Mouse (Mus musculus): ENCODE measurements around the gene Prph2. TPM values are rescaled to one million over a fixed set of nuclear protein-coding genes. Genes with fewer than 3 reads are reported as not detected.

Gene Prph2
- total RNA-seq (2021) = not detected in 2 replicates
- long read RNA-seq = 0 reads

DNA sequence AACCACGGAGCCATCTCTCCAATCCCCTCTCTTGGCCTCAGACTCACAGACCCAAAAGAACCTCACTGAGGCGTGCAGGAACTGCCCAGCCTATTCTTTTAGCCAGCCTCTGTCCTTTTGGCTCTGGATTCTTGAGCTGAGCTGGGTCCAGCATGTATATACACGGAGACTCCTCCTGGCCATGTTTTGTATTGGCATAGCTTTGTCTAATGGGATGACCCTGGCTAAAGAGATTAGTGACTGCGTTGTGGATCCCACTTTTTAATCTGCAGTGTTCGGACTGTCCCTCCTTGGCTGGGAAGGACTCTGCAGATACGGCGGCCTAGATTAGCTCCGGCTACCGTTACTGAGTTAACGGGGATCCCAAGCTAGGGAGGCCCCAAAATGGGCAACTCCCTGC is at the start of gene Prph2:
Prph2 (plus strand) TSS at position 274 of the 400 bp plus-strand sequence.
- DNase-seq = no peak

DNA sequence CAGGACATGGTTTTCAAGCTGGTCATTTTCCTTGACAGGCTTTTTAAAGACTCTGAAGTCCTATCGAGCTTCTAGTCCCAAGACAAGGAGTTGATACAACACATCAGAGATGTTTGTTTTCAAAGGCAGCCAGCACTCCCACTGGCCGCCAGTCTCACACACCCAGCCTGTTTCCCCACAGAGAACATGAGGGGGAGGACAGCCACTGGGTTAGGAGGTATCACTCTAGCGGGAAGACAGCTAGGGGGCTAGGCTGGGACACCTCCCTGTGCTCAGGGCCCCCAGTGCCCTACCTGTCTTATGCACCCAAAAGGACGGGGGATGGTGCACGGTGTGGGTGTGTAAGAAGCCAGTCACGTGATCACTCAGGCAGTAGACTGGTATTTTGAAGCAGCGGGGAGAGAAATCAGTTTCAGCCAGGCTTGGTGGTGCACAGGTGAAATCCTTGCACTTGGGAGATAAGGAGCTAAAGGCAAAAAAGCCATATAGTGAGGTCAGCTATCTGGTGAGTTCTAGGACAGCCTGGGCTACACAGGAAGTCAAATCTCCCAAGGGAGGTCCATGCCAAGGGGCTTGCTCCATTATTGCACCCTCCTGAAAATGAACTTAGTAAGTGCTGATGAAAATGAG is 45.6 kb upstream of the Prph2 start:
- no peak for DNase-seq

DNA sequence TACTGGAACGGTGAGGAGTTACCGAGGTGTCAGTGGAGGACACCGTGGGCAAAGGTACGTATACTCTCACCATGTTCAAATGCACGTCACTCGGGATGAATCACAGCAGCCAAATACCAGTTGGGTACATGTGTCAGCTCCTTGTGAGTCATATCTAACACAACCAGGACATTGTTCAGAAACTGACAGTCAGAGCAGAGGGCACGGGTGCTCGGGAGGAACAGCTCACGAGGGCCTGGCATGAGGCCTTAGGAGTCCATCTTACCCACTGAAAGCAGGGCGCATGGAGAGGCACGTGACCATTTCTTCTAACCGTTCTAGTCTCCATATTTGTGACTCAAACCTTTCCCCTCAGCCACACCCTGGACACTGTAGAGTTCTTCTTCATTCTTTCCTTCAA is 43.4 kb upstream of the Prph2 start:
- peak; percentile 68 for DNase-seq

DNA sequence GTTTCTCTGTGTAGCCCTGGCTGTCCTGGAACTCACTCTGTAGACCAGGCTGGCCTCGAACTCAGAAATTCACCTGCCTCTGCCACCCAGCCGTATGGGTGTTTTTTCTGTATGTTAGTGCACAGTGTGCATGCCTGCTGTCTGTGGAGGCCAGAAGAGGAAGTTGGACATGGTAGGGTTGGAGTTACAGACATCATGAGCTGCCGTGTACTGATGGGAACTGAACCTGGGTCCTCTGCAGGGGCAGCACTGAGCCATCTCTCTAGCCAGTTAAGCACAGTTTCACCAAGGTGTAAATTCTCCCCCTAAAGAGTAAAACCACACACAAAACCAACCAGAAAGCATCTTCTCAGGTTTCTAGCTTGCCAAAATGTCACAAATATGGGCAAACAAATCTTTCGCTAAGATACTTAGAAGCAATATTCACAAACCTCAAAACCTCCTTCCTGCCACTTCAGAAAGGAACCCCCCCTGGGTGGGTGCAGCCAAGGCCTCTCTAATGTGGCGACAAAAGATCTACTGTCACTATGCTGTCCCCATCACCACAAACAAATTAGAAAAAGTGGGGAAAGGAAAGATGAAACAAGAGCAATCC is 40.0 kb upstream of the Prph2 start:
- DNase-seq = no peak

DNA sequence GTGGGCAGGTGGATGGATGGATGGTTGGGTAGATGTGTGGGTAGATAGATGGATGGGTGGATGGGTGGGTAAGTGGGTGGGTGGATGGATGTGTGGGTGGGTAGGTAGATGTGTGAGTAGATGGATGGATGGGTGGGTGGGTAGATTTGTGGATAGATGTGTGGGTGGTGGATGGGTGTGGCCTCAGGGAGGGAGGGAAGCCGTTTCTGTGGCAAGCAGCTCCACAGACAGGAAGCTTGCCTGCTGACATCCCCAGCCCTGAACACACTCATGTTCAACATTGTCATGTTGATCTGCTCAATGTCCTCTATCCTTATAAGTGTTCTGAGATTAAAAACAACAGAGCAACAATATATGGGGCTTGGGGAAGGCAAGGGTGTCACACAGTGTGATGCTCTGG is 39.3 kb upstream of the Prph2 start:
- no peak for DNase-seq

DNA sequence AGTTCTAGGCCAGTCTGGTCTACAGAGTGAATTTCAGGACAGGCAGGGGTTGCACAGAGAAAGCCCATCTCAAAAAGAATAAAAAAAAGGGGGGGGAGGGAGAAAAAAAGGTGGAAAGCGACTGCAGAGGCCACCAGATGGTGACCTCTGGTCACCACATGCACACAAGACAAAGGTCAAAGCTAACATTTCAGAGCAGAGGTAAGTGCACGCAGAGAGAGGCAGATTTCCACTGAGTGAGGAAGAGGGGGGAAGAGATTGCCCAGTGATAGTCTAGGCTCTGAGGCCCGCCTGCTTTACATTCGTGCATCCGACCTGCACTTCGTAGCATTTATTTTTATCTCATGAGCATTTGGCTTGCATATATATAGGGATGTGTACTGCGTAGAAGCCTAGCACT is 37.5 kb upstream of the Prph2 start:
- DNase-seq = no peak

DNA sequence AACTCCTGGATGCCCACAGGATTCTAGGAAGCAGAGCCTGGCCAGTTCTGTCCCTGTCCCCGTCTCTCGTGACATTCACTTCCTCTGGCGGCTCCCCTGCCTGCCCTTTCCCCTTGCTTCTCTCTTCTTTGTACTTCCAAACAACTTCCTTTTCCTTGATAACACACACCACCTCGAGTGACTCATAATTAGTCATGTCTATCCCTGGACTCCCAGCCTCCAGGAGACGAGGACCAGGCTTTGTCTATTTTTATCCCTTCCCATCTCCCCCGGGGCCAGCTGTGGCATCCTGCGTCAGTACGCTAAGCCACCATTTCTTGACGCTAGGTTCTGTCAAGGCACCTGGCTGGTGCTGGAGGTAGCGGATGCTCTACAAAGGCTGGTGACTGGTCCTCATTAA is 36.1 kb upstream of the Prph2 start:
- peak; percentile 39 for DNase-seq

DNA sequence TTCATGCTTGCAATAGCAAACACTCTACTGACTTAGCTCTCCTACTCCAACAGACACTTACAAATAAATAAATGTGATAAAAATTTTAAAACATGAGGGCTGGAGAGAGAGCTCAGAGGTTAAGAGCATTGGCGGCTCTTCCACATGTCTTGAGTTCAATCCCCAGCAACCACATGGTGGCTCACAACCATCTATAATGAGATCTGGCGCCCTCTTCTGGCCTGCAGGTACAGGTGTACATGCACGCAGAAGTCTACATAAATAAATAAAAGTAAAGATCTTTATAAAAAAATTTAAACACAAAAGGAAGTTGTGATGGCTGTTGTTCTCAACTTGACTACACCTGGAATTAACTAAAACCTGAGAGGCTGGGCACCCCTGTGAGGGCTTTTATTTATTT is 34.6 kb upstream of the Prph2 start:
- DNase-seq = no peak

DNA sequence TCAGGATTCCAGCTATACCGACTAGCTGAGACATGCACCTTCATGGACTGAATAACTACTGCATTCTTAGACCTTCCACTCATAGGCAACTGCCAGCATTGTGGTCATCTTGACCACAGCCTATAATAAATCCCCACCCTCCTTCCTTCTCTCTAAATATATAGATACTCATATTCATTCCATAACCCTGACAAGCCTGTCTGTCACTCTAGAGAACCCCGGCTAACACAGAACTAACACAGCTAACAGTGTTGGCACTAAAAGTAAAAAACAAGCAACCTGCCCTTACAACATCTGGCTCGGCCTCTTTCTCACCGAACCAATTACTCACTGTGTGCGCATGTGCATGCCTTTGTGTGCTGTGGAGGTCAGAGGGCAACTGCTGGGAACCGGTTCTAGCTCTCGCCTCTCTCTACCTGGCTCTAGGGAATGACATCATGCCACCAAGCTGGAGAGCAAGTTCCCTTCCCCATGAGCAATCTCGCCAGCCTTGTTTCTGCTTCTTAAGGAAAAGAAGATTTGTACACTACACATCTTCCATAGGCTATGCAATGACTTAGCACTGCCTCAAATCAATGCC is 33.8 kb upstream of the Prph2 start:
- no peak for DNase-seq

DNA sequence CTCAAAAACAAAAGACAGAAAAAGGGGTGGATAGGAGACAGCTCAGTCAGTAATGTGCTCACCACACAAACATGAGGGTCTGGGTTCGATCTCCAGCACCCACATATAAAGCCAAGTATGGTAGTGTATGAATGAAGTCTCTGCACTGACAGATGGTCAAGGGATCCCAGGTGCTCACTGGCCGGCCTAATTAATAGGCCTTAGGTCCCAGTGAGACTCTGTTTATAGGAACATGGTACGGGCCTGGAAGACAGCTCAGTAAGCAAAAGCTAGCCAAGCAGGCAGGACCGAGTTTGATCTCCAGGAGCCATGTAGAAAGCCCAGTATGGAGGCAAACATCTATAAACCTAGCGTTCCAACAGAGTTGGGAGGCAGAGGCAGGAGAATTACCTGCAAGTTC is 33.2 kb upstream of the Prph2 start:
- no peak for DNase-seq

DNA sequence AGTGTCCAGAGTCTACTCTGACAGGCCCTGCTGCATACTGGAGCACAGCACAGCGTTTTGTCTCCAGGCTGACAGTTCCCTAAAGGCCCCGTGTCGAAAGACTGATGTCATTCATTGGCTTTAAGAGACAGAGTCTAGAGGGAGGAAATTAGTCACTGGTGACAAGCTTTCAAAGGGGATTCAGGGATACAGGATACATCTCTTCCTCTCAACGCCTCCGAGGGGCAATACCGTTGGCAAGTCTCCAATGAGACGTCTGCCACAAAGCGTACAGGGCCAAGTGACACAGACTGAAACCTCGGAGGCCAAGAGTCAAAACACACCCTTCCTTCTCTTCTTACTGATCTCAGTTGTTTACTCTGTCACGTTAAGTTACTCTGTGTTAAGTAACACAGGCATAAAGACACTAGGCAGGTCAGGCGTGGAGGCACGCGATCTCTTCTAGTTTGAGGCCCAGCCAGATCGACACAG is 30.4 kb upstream of the Prph2 start:
- DNase-seq = no peak

DNA sequence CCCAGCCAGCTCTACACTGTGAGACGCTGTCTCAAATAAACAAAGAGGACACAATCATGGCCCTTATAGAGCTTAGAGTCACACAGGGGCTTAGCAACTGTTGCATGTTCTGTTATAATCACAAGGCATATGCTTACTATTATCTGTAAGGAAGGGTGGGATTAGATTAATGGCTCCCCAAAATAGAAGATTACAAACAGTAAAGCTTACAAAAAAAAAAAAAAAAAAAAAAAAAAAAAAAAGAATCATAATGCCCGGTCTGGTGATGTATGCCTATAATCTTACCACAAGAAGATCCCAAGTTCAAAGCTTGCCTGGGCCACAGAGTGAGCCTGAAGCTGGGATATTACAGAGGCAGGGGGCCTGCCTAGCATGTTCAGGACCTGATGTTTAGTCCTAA is 29.9 kb upstream of the Prph2 start:
- DNase-seq = no peak

DNA sequence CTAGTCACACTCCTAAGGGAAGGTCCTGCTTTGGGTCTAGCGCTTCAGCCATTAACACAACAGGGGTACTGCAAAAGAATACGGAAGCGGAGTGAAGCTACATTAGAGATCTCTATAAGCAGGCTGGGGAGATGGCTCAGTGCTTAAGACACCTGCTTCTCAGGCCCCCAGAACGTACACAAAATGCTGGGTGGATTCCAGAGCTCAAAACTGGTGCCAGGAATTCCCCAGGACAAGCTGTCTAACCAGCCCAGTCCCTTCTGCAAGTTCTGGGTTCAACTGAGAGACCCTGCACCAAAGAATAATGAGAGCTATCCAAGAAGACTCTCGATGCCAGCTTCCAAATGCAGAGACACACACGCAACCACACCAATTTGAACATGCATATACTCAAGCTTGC is 28.5 kb upstream of the Prph2 start:
- no peak for DNase-seq

DNA sequence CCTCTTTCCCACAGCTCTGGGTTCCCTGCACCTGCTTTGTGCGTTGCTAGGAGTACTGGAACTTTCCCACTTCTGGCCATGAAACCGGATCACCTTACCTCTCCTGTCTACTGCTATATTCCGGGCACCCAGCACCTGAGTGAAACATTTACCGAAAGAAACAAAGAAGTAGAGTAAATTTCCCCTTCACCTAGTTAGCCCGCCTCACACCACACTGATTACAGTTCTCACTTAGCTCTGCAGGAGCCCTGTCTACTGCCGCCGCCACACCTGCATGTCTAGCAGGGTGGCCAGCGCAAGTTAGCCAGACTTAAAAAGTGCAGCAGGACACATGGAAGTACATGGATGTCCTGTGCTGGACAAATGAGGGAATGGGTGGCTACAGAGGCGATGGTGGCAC is 27.2 kb upstream of the Prph2 start:
- DNase-seq = no peak

DNA sequence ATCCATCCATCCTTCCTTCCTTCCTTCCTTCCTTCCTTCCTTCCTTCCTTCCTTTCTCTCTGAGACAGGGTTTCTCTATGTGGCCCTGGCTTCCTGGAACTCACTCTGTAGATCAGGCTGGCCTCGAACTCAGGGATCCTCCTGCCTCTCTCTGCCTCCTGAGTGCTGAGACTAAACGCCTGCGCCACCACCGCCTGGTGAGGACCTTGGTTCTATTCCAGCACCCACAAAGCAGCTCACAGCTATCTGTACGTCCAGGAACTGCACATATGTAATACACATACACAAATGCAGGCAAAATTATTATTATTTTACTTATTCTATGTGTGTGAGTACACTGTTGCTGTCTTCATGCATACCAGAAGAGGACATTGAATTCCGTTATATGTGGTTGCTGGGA is 25.5 kb upstream of the Prph2 start:
- no peak for DNase-seq

DNA sequence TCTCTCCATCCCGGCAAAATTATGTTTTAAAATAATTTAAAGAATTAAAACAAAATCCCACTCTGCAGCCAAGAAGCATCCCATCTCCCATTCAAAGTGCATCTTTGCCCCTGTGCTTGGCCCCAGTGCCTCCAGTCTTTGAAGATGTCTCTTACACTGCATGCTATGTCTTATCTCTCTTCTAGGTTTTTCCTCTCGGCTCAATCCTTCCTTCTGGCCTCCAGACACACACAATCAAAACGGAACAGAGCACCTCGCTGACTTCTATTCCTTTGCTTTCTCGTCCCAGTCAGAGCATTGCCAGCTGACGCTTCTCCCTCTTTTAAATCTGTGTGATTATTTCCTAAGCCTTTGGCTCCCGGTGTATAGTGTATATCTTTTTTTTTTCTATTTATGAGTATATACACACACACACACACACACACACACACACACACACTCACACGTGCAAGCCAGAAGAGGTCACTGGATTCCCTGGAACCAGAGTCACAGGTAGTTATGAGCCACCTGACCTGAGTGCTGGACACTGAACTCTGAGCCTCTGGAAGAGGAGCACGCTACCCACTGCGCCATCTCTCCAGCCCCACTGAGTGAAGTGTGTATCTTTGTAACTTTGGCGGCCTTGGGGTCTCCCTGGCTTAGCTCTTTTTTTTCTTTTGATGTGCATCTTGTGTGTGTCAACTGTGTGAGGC is 24.9 kb upstream of the Prph2 start:
- DNase-seq = no peak

DNA sequence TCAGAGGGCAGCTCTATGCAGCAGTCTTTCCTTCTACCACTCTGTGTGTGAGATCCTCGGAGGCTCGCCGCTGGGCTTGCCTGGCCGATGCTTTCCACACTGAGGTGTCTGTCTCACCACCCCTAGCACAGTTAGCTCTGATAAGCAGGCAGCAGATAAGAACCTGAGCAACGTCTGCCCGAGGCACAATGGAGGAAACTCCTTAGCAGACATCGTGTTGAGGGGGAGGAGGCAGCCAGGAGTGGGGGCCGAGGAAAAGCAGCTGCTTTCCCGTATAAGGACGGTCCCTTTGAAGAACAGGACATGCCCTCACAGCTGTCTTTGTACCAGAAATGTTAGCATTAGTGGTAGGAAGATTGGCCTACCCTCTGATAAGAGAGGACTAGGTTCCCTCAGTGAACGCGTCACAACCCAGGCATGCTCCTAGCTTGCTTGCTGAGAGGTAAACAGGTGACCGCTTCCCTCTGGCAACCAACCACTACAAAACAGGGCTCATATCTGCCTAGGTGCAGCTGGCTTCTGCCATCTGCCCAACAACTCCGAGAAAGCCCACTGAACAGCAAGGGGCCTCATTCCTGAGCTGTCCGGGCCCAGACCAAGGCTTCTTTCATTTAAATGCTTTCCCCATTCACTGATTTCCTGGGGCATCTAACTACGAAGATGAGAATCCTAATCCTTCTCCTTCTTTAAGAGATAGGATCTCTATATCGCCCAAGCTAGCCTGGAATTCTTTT is 24.2 kb upstream of the Prph2 start:
- DNase-seq = no peak

DNA sequence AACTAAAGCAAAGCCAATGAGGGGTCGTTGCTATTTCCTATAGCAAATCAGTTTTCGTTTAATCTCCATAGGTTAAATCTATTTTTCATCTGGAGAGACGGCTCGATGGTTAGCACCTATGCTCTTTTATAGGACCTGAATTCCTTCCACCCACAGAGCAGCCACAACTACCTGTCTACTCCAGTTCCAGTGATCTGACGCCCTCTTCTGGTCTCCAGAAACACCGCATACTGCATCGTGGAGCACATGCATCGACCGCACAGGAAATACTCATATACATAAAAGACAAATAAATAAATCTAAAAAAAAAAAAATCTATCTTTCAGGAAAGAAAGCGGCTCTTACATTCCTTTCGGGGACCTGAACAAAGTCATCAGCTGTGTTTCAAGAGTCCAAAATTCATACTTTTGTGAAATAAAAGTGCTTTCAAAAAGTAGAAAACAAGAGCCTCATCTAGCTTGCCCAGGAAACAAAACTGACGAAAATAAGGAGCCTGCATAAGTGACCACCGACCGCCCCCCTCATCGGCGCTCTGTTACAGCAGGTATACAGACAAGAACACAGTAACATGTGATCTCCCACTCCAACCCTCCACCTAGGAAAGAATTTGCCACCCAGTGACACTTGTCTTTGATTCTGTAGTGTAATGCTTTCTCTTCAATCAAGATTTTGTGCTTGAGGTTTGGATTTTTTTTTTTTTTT is 21.6 kb upstream of the Prph2 start:
- DNase-seq = no peak

DNA sequence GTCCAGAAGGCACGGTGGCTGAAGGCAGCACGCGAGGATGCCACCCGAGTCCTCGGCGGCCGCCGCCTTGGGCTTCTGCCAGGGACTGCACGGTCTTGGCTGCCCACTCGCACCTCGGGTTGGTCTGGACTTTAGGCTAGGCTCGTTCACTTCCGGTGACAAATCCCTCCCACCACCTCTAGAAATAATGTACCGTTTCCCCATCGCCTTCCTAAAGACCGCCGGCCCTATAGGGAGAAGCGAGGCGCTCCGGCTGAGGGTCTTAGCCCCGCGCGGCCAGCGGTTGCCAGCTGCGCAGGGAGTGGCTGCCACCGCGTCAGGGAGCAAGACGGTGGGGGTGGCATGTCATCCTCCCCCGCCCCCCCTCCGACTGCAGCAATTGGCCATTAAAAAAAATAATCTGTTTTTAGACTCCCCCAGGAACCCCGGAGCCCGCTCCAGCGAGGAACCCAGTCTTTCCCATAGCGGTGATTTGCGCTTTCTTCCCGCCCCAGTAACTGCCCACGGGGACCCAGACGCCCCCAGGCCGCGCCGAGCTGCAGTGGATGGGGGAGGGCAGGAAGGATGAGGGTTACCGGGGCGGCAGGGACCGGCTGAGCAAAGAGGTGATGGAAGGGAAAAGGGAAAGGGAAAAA is 20.7 kb upstream of the Prph2 start:
- DNase-seq = peak; percentile 86

DNA sequence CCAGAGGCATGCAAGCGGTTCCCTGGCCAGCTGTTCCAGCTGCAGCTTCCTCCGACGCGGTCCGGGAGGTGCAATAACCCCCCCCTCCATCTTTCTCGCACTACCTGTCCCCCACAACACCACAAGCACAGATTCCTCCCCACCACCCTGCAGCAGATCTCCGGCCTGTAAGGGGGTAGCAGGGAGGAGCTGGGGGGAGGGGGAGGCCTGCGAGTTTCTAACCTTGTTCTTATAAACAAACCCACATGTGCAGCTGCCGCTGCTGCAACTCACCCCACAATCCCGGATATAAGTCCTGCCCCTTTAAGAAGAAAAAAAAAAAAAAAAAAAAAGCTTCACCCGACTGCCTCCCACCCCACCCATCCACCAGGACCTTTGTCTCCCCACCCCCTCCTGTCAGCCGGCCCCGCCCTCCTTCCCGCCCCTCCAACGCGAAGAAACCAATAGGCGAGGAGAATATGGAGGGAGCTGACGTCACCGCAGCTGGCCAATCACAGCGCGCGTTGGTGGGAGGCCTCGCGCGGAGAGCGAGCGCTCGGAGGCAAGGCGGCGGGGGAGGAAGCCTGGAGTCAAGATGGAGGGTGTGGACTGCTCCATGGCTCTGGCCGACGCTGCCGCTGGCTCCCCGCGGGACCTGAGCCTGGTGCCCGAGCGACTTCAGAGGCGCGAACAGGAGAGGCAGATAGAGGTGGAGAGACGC is 20.0 kb upstream of the Prph2 start, which contains the start of gene Tbcc:
Tbcc (plus strand) TSS at position 569 of the 700 bp plus-strand sequence.
- peak; percentile 97 for DNase-seq
